Mouse (Mus musculus) right cerebral cortex, postnatal 10 days (tissue): Measurements from ENCODE around the gene BC029722.
"Not testable (repeated sequence)": the region's sequence is repeated elsewhere in the genome, so short reads cannot be mapped to it uniquely, and the experiment has no call there.

Source experiments
- DNase-seq, 2 experiments: peaks; one replicate each; pipeline ENCODE4 v3.0.0; 2021; ENCODE audit warnings: low spot score in 2 of 2

BC029722 gene

GRCm38 (mm10) chr2:155819392-155819448 is at the start of gene BC029722:
Gene BC029722, minus strand, starts transcription at chr2:155819426.
- DNase-seq = no peak

- no peak for DNase-seq
Observed at GRCm38 (mm10) chr2:155868320-155868719, 49.1 kb upstream of the BC029722 start.

GRCm38 (mm10) chr2:155863301-155863867 is 44.2 kb upstream of the BC029722 start:
- no peak for DNase-seq

GRCm38 (mm10) chr2:155862573-155863300 is 43.5 kb upstream of the BC029722 start:
- DNase-seq = peak; percentile 76 to 77

GRCm38 (mm10) chr2:155861581-155861980 is 42.4 kb upstream of the BC029722 start:
- no peak for DNase-seq

- no peak for DNase-seq
Observed at GRCm38 (mm10) chr2:155860102-155860501, 40.9 kb upstream of the BC029722 start.

- DNase-seq = no peak
Observed at GRCm38 (mm10) chr2:155852536-155852935, 33.3 kb upstream of the BC029722 start.

- DNase-seq = no peak
Observed at GRCm38 (mm10) chr2:155850120-155850519, 30.9 kb upstream of the BC029722 start.

- DNase-seq = no peak
Observed at GRCm38 (mm10) chr2:155849464-155849863, 30.2 kb upstream of the BC029722 start.

GRCm38 (mm10) chr2:155848291-155848690 is 29.1 kb upstream of the BC029722 start:
- peak; percentile 73 to 83 for DNase-seq

- DNase-seq = no peak
Observed at GRCm38 (mm10) chr2:155846930-155847329, 27.7 kb upstream of the BC029722 start.

GRCm38 (mm10) chr2:155838961-155839360 is 19.7 kb upstream of the BC029722 start:
- no peak for DNase-seq

- no peak for DNase-seq
Observed at GRCm38 (mm10) chr2:155837961-155838360, 18.7 kb upstream of the BC029722 start.

- DNase-seq = no peak
Observed at GRCm38 (mm10) chr2:155834732-155835131, 15.5 kb upstream of the BC029722 start, which contains the start of gene Fam83c. Gene Fam83c, minus strand, starts transcription at chr2:155834854.

- not testable (repeated sequence) for DNase-seq
Observed at GRCm38 (mm10) chr2:155832087-155832486, 12.9 kb upstream of the BC029722 start.

GRCm38 (mm10) chr2:155831302-155831701 is 12.1 kb upstream of the BC029722 start:
- no peak for DNase-seq

- DNase-seq = no peak
Observed at GRCm38 (mm10) chr2:155830841-155831240, 11.6 kb upstream of the BC029722 start.

GRCm38 (mm10) chr2:155826630-155827424 is 7.6 kb upstream of the BC029722 start, which contains the start of gene Eif6:
Gene Eif6, minus strand, starts transcription at chr2:155826925.
- peak; percentile 90 to 92 for DNase-seq

- DNase-seq = no peak
Observed at GRCm38 (mm10) chr2:155825904-155826629, 6.8 kb upstream of the BC029722 start.

- DNase-seq = no peak
Observed at GRCm38 (mm10) chr2:155823722-155824121, 4.5 kb upstream of the BC029722 start.

GRCm38 (mm10) chr2:155820779-155821178 is 1.6 kb upstream of the BC029722 start:
- DNase-seq = no peak

- no peak for DNase-seq
Observed at GRCm38 (mm10) chr2:155819449-155820251, 424 bp upstream of the BC029722 start.
